Mouse (Mus musculus): Measurements from ENCODE around the gene Tax1bp1.
"Not testable (repeated sequence)": the region's sequence is repeated elsewhere in the genome, so short reads cannot be mapped to it uniquely, and the experiment has no call there.

Tax1bp1 gene

GRCm38 (mm10) chr6:52713104-52713896, at the start of gene Tax1bp1:
Gene Tax1bp1 (plus strand): TSS chr6:52713729.
- DNase-seq (ENCODE audit: low spot score), result peak; percentile 90

GRCm38 (mm10) chr6:52667641-52668040, 45.9 kb upstream of the Tax1bp1 start:
- DNase-seq (ENCODE audit: low spot score), result no peak

DNA sequence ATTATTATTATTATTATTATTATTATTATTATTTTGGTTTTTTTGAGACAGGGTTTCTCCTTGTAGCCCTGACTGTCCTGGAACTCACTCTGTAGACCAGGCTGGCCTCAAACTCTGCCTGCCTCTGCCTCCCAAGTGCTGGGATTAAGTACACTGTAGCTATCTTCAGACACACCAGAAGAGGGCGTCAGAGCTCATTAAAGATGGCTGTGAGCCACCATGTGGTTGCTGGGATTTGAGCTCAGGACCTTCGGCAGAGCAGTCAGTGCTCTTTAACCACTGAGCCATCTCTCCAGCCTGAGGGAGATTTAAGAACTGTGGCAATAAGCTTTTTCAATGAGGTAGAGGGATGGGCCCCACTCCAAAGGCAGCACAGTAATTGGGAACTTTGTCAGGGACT, 43.7 kb upstream of the Tax1bp1 start:
- DNase-seq (ENCODE audit: low spot score), result not testable (repeated sequence)

DNA sequence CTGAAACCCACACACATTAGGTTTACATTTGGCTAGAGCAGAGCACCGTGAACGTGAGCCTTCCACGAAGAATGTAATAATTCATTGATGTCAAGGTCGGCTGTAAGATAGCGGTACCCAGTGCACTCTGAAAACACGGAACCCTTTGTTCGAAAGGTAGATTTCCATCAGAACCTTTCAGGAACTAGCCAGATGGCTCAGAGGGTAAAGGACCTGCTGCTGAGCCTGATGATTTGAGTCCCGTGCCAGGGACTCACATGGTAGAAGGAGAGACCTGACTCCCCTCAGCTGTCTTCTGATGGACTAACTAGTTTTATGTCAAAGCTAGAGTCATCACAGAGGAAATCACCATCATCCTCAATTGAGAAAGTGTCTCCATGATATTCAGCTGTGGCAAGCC, 41.7 kb upstream of the Tax1bp1 start:
- DNase-seq (ENCODE audit: low spot score), result no peak

DNA sequence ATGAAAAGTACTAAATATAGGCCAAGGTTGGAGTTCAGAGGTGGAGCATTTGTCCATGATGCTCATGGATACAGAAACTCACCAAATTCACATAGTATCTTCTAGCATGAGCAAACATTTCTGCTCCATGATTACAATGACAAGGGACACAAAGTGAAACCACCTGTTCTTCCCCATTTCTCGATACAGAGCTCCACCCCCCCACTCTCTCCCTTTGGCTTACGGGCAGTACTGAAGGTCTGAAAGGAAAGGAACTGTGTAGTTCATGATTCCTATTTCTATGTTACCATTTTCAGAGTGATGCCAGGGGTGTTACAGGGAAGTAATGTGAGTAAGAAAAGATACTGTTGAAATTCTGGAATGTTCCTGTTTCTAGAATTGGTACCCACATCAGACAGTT, 41.0 kb upstream of the Tax1bp1 start:
- DNase-seq (ENCODE audit: low spot score), result no peak

GRCm38 (mm10) chr6:52673706-52674105, 39.8 kb upstream of the Tax1bp1 start:
- DNase-seq (ENCODE audit: low spot score), result no peak

DNA sequence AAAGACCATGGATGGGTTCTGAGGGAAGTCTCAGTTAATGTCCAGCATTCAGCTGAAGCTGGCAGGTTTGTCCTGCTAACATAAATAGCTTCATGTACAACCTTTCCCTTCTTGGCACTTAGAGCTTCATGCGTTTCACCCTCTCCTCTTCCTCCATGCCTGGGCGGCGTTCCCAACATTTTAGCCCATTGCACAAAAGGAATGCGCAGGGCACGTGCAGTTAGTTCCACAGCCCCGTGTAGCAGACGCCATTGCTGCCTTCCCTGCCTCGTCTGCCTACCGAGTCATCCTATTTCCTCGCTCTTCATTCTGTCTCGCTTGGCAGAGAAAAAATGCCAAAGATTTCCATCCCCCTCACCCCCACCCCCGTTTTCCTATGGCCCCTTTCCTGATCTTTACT, 39.0 kb upstream of the Tax1bp1 start:
- DNase-seq (ENCODE audit: low spot score), result no peak

DNA sequence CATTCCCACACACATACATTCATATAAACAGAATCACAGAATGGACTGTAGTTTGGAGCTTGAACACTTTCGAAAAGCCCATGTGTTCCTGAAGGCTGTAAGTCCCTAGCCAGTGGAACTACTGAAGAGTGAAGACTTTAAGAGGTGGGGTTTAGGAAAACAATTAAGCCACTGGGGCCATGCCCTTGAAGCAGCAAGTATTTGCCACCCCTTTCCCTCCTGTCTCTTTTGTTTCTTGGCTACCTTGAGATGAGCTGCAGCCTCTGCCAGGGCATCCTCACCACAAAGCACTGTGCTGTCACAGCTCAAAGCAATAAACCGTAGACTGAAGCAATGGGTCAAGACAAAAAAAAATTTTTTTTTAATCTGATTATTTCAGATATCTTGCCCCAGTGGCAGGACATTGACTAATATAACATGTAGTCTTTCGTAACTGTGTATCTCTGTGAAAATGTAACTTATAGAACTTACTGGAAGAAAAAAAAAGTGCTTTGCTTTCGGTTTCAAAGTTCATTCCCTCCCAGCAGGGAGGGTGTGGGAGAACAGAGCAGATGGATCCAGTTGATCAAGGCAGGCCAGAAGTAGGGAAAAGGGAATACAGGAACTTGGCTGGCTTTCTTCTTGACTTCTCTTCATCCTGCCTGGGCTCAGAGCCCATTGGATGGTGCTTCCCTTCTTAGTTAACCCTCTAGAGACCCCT, 38.2 kb upstream of the Tax1bp1 start:
- no peak for DNase-seq (ENCODE audit: low spot score)

DNA sequence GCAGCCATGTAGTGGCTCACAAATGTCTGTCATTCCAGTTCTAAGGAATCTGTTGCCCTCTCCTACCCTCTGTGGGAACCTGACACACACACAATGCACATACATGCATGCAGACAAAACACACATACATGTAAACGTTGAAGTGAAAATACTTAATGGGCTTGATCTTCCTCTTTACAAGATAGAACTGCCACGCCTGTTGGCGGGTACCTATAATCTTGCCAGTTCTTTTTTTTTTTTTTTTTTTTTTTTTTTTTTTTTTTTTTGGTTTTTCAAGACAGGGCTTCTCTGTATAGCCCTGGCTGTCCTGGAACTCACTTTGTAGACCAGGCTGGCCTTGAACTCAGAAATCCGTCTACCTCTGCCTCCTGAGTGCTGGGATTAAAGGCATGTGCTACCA, 36.0 kb upstream of the Tax1bp1 start:
- not testable (repeated sequence) for DNase-seq (ENCODE audit: low spot score)

GRCm38 (mm10) chr6:52679565-52679964, 34.0 kb upstream of the Tax1bp1 start:
- DNase-seq (ENCODE audit: low spot score), result no peak

- peak; percentile 68 for DNase-seq (ENCODE audit: low spot score)
Measured at GRCm38 (mm10) chr6:52680458-52681032, 33.0 kb upstream of the Tax1bp1 start.

GRCm38 (mm10) chr6:52681847-52682485, 31.6 kb upstream of the Tax1bp1 start:
- DNase-seq (ENCODE audit: low spot score), result peak; percentile 45

DNA sequence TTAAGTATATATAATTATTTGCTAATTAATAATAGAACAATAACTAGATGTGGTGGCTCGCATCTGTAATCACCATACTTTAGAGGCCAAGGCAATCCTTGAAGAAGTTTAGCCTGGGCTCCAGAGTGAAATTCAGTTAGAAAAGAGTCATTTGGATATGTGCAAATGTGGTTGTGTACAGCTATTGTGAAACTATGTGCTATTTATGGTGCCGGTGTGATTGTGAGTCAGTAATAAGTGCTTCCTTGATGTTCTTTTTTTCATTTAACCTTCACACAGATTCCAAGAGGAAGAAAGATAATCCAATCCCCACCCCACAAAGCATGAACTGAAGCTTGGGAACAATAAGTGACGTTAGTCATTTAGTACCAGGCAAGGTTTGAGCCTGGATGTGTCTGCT, 30.9 kb upstream of the Tax1bp1 start:
- DNase-seq (ENCODE audit: low spot score), result no peak

DNA sequence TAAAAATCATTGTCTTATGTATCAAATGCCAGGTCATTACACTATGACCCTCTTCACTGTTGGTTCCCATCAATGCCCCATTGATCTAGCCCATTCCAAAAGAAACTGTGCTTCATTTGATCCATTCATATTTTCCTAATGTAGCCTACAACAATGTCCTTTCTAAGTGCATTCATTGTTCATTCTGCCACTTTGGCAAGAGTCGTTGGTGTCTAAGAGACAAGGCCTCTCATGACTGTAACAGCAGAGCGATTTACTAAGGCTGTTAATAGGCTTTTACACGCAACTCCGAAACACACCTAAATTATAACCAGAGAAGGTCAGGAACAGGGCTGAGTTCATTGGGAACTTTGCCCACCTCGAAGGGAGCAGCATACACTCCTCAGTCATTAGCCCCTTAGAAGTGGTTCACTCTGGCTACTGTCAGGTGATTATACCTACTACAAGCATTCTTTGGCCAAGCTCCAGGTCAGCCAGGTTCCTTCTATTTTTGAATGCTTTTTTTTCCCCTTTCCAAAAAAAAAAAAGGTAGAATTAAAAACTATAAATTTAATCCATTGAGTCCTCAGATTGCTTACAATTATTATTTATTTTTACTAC, 26.5 kb upstream of the Tax1bp1 start:
- no peak for DNase-seq (ENCODE audit: low spot score)

DNA sequence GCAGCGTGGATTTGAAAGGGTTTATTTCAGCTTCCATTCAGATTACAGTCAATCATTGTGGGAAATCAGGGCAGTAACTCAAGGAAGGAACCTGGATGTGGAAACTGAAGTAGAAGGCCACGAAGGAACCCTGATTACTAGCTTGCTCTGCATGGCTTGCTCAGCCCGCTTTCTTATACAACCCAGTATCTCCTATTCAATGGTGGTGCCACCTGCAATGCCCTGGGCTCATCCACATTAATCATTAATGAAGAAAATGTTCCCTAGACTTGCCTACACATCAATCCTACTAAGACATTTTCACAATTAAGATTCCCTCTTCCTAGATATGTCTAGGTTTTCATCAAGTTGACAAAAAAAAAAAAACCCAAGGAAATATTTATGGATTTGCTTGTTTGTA, 23.2 kb upstream of the Tax1bp1 start:
- DNase-seq (ENCODE audit: low spot score), result no peak

GRCm38 (mm10) chr6:52691800-52692199, 21.7 kb upstream of the Tax1bp1 start:
- DNase-seq (ENCODE audit: low spot score), result no peak

DNA sequence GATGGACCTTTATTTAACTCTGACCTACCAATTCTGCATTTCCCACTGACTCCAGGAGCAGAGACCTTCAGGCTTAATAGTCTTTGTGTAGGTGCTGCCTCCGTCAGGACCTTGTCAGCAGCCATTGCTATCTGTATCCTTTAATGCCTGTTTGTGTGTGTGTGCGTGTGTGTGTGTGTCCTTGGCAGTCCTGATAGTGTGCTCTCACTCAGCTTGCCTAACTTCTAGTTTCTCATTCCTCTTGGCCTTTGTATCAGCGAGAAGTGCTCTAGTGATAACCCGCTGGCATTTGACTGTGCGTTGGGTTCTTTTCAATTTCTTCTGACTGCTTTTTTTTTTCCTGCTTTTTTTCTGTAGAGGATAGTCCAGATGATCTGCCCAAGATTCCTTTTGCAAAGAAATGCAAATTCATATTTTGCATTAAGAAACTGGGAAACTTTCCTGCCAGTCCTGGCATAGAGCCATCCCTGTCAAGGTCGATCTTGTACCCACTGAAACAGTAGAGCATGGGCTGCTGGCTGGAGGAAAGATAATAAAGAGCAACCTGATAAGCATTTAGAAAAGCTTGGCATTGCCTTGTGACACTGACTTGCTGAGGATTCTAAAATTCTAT, 21.0 kb upstream of the Tax1bp1 start:
- no peak for DNase-seq (ENCODE audit: low spot score)

- DNase-seq (ENCODE audit: low spot score), result no peak
Measured at GRCm38 (mm10) chr6:52697964-52698535, 15.5 kb upstream of the Tax1bp1 start.

GRCm38 (mm10) chr6:52699050-52699449, 14.5 kb upstream of the Tax1bp1 start:
- DNase-seq (ENCODE audit: low spot score), result no peak

DNA sequence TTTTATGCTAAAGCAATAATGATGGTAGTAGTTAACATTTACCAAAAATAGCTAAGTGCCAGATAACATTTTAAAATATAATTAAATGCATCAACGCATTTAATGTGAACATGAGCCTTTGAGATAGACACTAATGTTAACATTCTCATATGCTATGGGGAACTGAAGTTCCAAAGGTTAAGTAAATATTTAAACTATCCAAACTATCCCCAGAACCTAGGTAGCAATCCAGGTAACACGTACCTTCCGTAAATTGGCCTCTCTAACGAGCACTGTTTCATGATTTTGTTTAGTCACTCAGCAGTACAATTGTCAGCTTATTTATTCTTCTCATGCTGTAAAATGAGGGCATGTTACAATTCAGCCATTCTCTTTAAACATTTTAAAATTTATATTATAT, 13.6 kb upstream of the Tax1bp1 start:
- DNase-seq (ENCODE audit: low spot score), result no peak

- no peak for DNase-seq (ENCODE audit: low spot score)
Measured at GRCm38 (mm10) chr6:52703263-52703662, 10.3 kb upstream of the Tax1bp1 start.

All from yolk sac, embryonic 10.5 days (tissue).